Mouse (Mus musculus): Measurements from ENCODE around the gene Sirt2. TPM values are rescaled to one million over a fixed set of nuclear protein-coding genes. Genes with fewer than 3 reads are reported as not detected.
A peak's percentile ranks its signal among the peaks of the same experiment; 100 is the strongest.

Sirt2 gene
- total RNA-seq, 2 experiments from 2014 or later: 128 to 139 TPM

- peak; percentile 85 to 91 for DNase-seq (ENCODE audit: low spot score in 2 of 2)
- no peak for TF ChIP-seq CTCF (conservative IDR thresholded peaks at IDR 0.05)
- Histone ChIP-seq H3K4me3 (peak within 1 kb of the TSS; percentile 78), H3K27ac (peak within 1 kb of the TSS; percentile 93)
These were observed 58.6 kb downstream of the Sirt2 start, which contains the start of gene Ech1 for GRCm38 (mm10) chr7:28824941-28825685. Ech1 (plus strand) TSS chr7:28825217.

- peak; percentile 44 for TF ChIP-seq CTCF (conservative IDR thresholded peaks at IDR 0.05)
- H3K4me3 ChIP-seq: peak overlapping the region; percentile 78
- no peak for DNase-seq (ENCODE audit: low spot score in 2 of 2)
These were observed 59.3 kb downstream of the Sirt2 start for GRCm38 (mm10) chr7:28825686-28826401.

GRCm38 (mm10) chr7:28826402-28826772 is 59.9 kb downstream of the Sirt2 start:
- H3K27ac ChIP-seq: peak overlapping the region; percentile 93

More at GRCm38 (mm10) chr7:28825686-28826401, 59.3 kb downstream of the Sirt2 start:
- H3K27ac ChIP-seq: peak overlapping the region; percentile 93

GRCm38 (mm10) chr7:28827338-28827737 is 60.8 kb downstream of the Sirt2 start:
- H3K27ac ChIP-seq: peak overlapping the region; percentile 75; the same call in 1 of the 2 replicates
- H3K4me3 ChIP-seq: no peak overlapping the region
- peak; percentile 75 to 87 for DNase-seq (ENCODE audit: low spot score in 2 of 2)
- TF ChIP-seq CTCF (conservative IDR thresholded peaks at IDR 0.05): no peak

More at GRCm38 (mm10) chr7:28826402-28826772, 59.9 kb downstream of the Sirt2 start:
- no peak for DNase-seq (ENCODE audit: low spot score in 2 of 2)
- TF ChIP-seq CTCF (conservative IDR thresholded peaks at IDR 0.05): no peak
- H3K4me3 ChIP-seq: peak overlapping the region; percentile 78; the same call in 1 of the 2 replicates

GRCm38 (mm10) chr7:28829821-28830220 is 63.3 kb downstream of the Sirt2 start:
- no peak overlapping the region for H3K4me3 ChIP-seq
- TF ChIP-seq CTCF (conservative IDR thresholded peaks at IDR 0.05): no peak
- DNase-seq (ENCODE audit: low spot score in 2 of 2): peak in 1 of 2 experiments; percentile 7
- peak overlapping the region; percentile 36; the same call in 1 of the 2 replicates for H3K27ac ChIP-seq

- no peak overlapping the region for H3K4me3 ChIP-seq
- TF ChIP-seq CTCF (conservative IDR thresholded peaks at IDR 0.05): no peak
- peak overlapping the region; percentile 36; the same call in 1 of the 2 replicates for H3K27ac ChIP-seq
- no peak for DNase-seq (ENCODE audit: low spot score in 2 of 2)
These were observed 64.4 kb downstream of the Sirt2 start for GRCm38 (mm10) chr7:28830981-28831380.

- H3K4me3 ChIP-seq: no peak overlapping the region
- TF ChIP-seq CTCF (conservative IDR thresholded peaks at IDR 0.05): no peak
- no peak for DNase-seq (ENCODE audit: low spot score in 2 of 2)
These were observed 65.0 kb downstream of the Sirt2 start for GRCm38 (mm10) chr7:28831411-28832125.

GRCm38 (mm10) chr7:28832137-28832536 is 65.6 kb downstream of the Sirt2 start:
- H3K4me3 ChIP-seq: no peak overlapping the region
- H3K27ac ChIP-seq: no peak overlapping the region
- no peak for TF ChIP-seq CTCF (conservative IDR thresholded peaks at IDR 0.05)
- no peak for DNase-seq (ENCODE audit: low spot score in 2 of 2)

More at GRCm38 (mm10) chr7:28831411-28832125, 65.0 kb downstream of the Sirt2 start:
- no peak overlapping the region for H3K27ac ChIP-seq

- Histone ChIP-seq H3K27ac (no peak within 1 kb of the TSS), H3K4me3 (no peak within 1 kb of the TSS)
- no peak for TF ChIP-seq CTCF (conservative IDR thresholded peaks at IDR 0.05)
- DNase-seq (ENCODE audit: low spot score in 2 of 2): no peak
These were observed 67.3 kb downstream of the Sirt2 start, which contains the start of gene Lgals4 for GRCm38 (mm10) chr7:28833723-28834347. Lgals4 (plus strand) TSS chr7:28833854.

GRCm38 (mm10) chr7:28836936-28837335 is 70.4 kb downstream of the Sirt2 start:
- Histone ChIP-seq H3K4me3 (no peak overlapping the region), H3K27ac (no peak overlapping the region)
- no peak for TF ChIP-seq CTCF (conservative IDR thresholded peaks at IDR 0.05)
- no peak for DNase-seq (ENCODE audit: low spot score in 2 of 2)

Other genes starting within 250 kb of the Sirt2 start
- not detected for gene Ifnl3, start 243.9 kb upstream of the Sirt2 start, total RNA-seq (2021)
- not detected for gene Sycn, start 225.8 kb upstream of the Sirt2 start, total RNA-seq (2021)
- under 1 TPM; 0.23 to 0.47 TPM for gene Nccrp1, start 219.5 kb upstream of the Sirt2 start, total RNA-seq (2021)
- 10 to 100 TPM; 67.8 to 70.1 TPM for gene Samd4b, start 168.6 kb upstream of the Sirt2 start, total RNA-seq (2021)
- gene Pak4, start 168.6 kb upstream of the Sirt2 start, total RNA-seq (2021): 10 to 100 TPM; 13.7 to 16.2 TPM
- 1 to 10 TPM; 1.2 to 2.2 TPM for gene Acp7, start 135.4 kb upstream of the Sirt2 start, total RNA-seq (2021)
- gene Fbxo27, start 73.9 kb upstream of the Sirt2 start, total RNA-seq (2021): 10 to 100 TPM; 24.4 to 27.1 TPM
- gene Fbxo17, start 49.9 kb upstream of the Sirt2 start, total RNA-seq (2021): 1 to 10 TPM in 1 of 2 experiments, under 1 TPM in 1; 0.98 to 1.4 TPM
- 10 to 100 TPM; 57.5 to 57.9 TPM for gene Mrps12, start 24.9 kb upstream of the Sirt2 start, total RNA-seq (2021)
- gene Sars2, start 24.7 kb upstream of the Sirt2 start, total RNA-seq (2021): 10 to 100 TPM; 13.9 to 14.3 TPM
- gene Ccer2, start 10.6 kb upstream of the Sirt2 start, total RNA-seq (2021): under 1 TPM; 0.34 to 0.36 TPM
- gene Nfkbib, start 777 bp downstream of the Sirt2 start, total RNA-seq (2021): 10 to 100 TPM; 25.6 to 27.2 TPM
- gene Rinl, start 22.2 kb downstream of the Sirt2 start, total RNA-seq (2021): 1 to 10 TPM; 2.6 to 4.5 TPM
- 100 to 1,000 TPM; 410 to 476 TPM for gene Hnrnpl, start 41.8 kb downstream of the Sirt2 start, total RNA-seq (2021)
- 10 to 100 TPM; 66.4 to 68.8 TPM for gene Ech1, start 58.5 kb downstream of the Sirt2 start, total RNA-seq (2021)
- gene Lgals4, start 67.1 kb downstream of the Sirt2 start, total RNA-seq (2021): 1 to 10 TPM; 4.4 to 6.8 TPM
- gene Lgals7, start 97.1 kb downstream of the Sirt2 start, total RNA-seq (2021): not detected
- gene Capn12, start 114.7 kb downstream of the Sirt2 start, total RNA-seq (2021): under 1 TPM; 0.15 to 0.29 TPM
- 100 to 1,000 TPM; 131 to 134 TPM for gene Actn4, start 195.6 kb downstream of the Sirt2 start, total RNA-seq (2021)
- gene Eif3k, start 215.1 kb downstream of the Sirt2 start, total RNA-seq (2021): 100 to 1,000 TPM; 198 to 202 TPM
- 1 to 10 TPM in 1 of 2 experiments, under 1 TPM in 1; 0.90 to 1.8 TPM for gene Map4k1, start 215.3 kb downstream of the Sirt2 start, total RNA-seq (2021)

All from layer of hippocampus, adult 2 months (tissue).